Mouse (Mus musculus) embryonic facial prominence, embryonic 12.5 days (tissue): Measurements from ENCODE around the gene Katnb1. TPM values are rescaled to one million over a fixed set of nuclear protein-coding genes. Genes with fewer than 3 reads are reported as not detected.

ENCODE experiments used
- ATAC-seq: fragments of 200-750 bp; cut with Nextera tagmentation; 2 replicates; pipeline ENCODE4 v1.8.0; 2017; ENCODE audit not compliant: insufficient number of reproducible peaks, insufficient read depth, low FRiP score, low TSS enrichment
- H3K27ac ChIP-seq: fragments of 300-500 bp; sonication (generic); 2 replicates; pipeline ENCODE4 v1.5.1; 2016; ENCODE audit warnings: mild to moderate bottlenecking
- H3K27me3 ChIP-seq: fragments of 300-500 bp; sonication (generic); 2 replicates; pipeline ENCODE4 v1.6.1; 2016; ENCODE audit warnings: mild to moderate bottlenecking, moderate library complexity
- H3K36me3 ChIP-seq: fragments of 300-500 bp; sonication (generic); 2 replicates; pipeline ENCODE4 v1.6.1; 2016; ENCODE audit warnings: mild to moderate bottlenecking
- H3K4me1 ChIP-seq: fragments of 300-500 bp; sonication (generic); 2 replicates; pipeline ENCODE4 v1.6.1; 2016
- H3K4me2 ChIP-seq: fragments of 300-500 bp; sonication (generic); replicated peaks from 2 replicates; pipeline ENCODE4 v1.6.1; 2016; ENCODE audit warnings: mild to moderate bottlenecking, moderate library complexity
- H3K4me3 ChIP-seq: fragments of 300-500 bp; sonication (generic); 2 replicates; pipeline ENCODE4 v1.5.1; 2016; ENCODE audit warnings: mild to moderate bottlenecking
- H3K9ac ChIP-seq: fragments of 300-500 bp; sonication (generic); 2 replicates; pipeline ENCODE4 v1.6.1; 2016; ENCODE audit warnings: mild to moderate bottlenecking, moderate library complexity
- H3K9me3 ChIP-seq: fragments of 300-500 bp; sonication (generic); 2 replicates; pipeline ENCODE4 v1.6.1; 2016; ENCODE audit warnings: mild to moderate bottlenecking, moderate library complexity
- WGBS: fragments of 180-500 bp; shearing (Covaris S2); methylation state at CpG from one replicate; pipeline ENCODE4 v1.1.7; 2016; 5-methylcytosine and 5-hydroxymethylcytosine counted together
- polyA plus RNA-seq: library from polyadenylated mRNA; unstranded; fragments of >200 nt; fragmentation: Nextera tagmentation; extraction: Ambion mirVana; gene quantifications from 2 replicates; pipeline ENCODE4 v1.2.1, GENCODE M21; 2016

The Katnb1 gene
- polyA plus RNA-seq, 1 experiment from 2014 or later, result 30.9 TPM

DNA sequence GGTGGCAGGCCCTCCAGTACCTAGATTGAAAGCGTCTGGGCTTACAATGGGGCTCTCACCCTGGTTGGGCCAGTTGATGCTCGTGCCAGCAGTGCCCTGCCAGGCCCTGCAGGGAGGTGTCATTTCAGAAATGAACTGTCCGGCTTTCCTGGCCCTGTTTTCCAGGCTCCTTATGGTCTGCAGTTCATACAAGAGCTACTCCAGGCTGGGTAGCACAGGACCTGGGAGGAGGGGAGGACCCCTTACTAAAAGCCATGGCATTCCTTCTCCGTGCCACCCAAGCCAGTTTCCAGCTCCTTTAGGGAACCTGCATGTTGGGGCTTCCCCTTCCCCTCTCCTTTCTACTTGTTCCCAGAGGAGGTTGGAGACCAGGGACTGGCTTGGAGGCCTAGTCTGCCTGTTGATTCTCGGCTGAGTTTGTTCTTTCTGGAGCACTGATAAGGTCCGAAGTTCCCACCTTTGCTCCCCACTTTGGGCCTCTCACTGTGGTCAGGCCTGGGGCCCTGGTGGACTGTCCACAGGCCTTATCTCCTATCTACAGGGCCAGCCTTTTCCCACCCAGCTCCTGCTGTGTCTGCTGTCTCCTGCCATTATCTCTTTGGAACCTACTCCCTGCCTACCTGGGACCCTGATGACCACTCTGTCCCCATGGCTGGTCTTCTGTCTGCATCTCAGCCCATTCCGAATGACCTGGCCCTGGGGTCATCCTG, 4.6 kb downstream of the Katnb1 start:
- Histone ChIP-seq H3K36me3 (peaks cover 58% of the 10 kb centered on the region), H3K4me2 (no peak overlapping the region), H3K27ac (no peak overlapping the region), H3K9me3 (no peaks in the 10 kb centered on the region), H3K4me1 (peaks cover 10% of the 10 kb centered on the region), H3K27me3 (no peaks in the 10 kb centered on the region), H3K4me3 (no peak overlapping the region), H3K9ac (no peak overlapping the region)
- ATAC-seq, result no peak
- WGBS, result 85% methylated on average over 7 of the region's 7 CpGs

DNA sequence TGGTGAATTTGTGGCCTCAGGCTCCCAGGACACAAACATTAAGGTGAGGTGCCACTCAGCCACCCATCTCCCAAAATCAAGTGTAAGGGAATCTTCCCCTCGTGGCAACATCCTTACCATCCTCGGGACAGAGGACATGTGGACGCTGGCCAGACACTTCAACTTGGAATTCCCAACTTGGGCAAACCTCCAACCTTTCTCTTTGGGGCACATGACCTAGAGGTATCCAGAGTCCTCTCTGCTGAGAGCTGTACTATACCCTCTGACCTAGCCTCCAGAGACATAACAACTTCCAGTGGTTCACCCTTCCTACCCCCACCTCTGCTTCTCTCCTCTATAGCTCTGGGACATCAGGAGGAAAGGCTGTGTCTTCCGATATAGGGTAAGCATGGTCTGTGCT, 12.6 kb downstream of the Katnb1 start:
- Histone ChIP-seq H3K36me3 (peaks cover 81% of the 10 kb centered on the region), H3K4me3 (no peak overlapping the region), H3K9ac (no peak overlapping the region), H3K27me3 (no peaks in the 10 kb centered on the region), H3K27ac (no peak overlapping the region), H3K4me2 (no peak overlapping the region), H3K9me3 (no peaks in the 10 kb centered on the region), H3K4me1 (no peaks in the 10 kb centered on the region)
- ATAC-seq, result no peak
- WGBS, result 95% methylated on average over 4 of the region's 4 CpGs

DNA sequence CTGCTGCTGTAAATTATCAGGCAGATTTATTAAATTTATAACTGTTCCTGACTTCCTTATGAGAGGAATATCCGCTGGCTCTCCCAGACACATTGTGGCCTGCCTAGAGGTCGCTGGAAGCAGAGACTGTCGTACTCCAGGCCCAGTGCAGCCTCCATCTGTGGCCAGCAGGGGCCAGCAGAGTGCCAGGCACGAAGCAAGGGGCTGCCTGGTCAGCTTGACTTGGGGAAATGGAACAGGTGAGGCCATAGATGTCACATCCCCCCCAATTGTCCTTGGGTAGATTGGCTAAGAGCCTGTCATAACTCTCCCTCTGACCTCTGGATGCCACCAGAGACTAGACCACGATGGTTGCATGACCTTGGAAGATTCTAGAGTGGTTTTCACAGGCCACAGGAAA, 18.0 kb downstream of the Katnb1 start:
- no peak overlapping the region for H3K4me2 ChIP-seq
- no peak for ATAC-seq
- H3K36me3 ChIP-seq, result peaks cover 70% of the 10 kb centered on the region
- H3K27ac ChIP-seq, result no peak overlapping the region
- H3K4me3 ChIP-seq, result no peak overlapping the region
- no peaks in the 10 kb centered on the region for H3K9me3 ChIP-seq
- WGBS, result 22% methylated on average over 5 of the region's 5 CpGs
- no peaks in the 10 kb centered on the region for H3K27me3 ChIP-seq
- H3K4me1 ChIP-seq, result no peaks in the 10 kb centered on the region
- no peak overlapping the region for H3K9ac ChIP-seq

DNA sequence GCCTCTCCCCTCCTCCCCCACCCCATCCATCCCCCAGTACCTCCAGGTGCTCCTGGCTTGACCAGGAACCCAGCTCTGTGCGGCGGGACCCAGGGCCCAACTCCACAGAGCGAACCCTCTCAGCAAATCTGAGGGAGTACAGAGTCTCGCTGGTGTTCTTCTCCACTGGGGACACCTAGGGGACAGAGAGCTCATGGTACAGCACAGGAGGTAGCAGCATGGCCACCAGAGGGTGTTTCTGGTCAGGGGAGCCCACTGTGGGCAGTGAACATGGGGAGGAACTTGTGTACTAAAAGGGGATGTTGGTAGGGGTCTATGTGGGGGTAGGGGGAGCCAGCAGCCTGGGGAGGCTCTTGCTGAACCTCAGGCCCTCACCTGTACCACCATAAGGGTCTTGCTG, 21.0 kb downstream of the Katnb1 start:
- Histone ChIP-seq H3K36me3 (peaks cover 53% of the 10 kb centered on the region), H3K4me3 (no peak overlapping the region), H3K4me2 (no peak overlapping the region), H3K9me3 (no peaks in the 10 kb centered on the region), H3K27me3 (no peaks in the 10 kb centered on the region), H3K27ac (no peak overlapping the region), H3K4me1 (no peaks in the 10 kb centered on the region), H3K9ac (no peak overlapping the region)
- 69% methylated on average over 4 of the region's 4 CpGs for WGBS
- no peak for ATAC-seq

DNA sequence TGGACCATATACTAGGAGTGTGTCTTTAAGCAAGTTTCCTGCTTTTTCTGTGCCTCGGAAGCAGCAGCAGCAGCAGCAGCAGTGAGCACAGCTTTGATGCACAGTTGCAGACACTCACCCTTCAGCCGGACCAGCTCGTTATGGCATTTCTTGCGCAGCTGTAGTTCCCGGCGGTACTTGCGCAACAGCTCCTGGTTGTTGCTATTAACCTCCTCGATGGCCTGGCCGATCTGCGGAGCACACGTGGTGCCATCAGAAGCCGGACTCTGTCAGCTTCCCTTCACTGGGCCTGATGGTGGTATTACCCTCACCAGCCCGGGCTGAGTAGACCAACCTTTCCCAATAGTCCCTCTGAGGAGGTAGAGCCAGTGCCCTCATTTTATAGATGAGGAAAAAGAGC, 26.3 kb downstream of the Katnb1 start:
- Histone ChIP-seq H3K9me3 (no peaks in the 10 kb centered on the region), H3K4me3 (no peak overlapping the region), H3K27ac (no peak overlapping the region), H3K4me1 (no peaks in the 10 kb centered on the region), H3K27me3 (no peaks in the 10 kb centered on the region), H3K36me3 (peaks cover 7% of the 10 kb centered on the region; the same call in 1 of the 2 replicates), H3K4me2 (no peak overlapping the region), H3K9ac (no peak overlapping the region)
- 92% methylated on average over 13 of the region's 13 CpGs for WGBS
- ATAC-seq, result no peak

DNA sequence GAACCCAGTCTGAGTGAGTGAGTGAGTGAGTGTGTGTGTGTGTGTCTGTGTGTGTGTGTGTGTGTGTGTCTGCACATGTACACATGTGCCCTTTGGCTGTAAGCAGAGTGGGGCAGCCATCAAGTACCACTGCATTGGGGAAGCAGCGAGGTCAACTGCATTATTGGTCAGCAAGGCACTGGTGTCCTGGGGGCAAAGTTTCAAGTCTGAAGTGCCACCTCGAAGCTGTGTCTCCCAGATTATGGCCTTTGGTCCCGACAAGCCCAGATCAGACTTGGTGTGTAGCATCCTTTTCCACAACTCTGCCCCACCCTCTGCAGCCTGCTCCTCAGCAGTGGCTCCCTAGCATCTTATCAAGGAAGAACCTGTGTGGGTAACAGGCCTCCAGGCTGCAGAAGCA, 31.6 kb downstream of the Katnb1 start:
- Histone ChIP-seq H3K4me3 (no peak overlapping the region), H3K9ac (no peak overlapping the region), H3K36me3 (no peaks in the 10 kb centered on the region; the same call in 1 of the 2 replicates), H3K4me2 (no peak overlapping the region), H3K27me3 (no peaks in the 10 kb centered on the region), H3K9me3 (no peaks in the 10 kb centered on the region), H3K4me1 (no peaks in the 10 kb centered on the region), H3K27ac (no peak overlapping the region)
- WGBS, result 87% methylated on average over 3 of the region's 3 CpGs
- ATAC-seq, result no peak

DNA sequence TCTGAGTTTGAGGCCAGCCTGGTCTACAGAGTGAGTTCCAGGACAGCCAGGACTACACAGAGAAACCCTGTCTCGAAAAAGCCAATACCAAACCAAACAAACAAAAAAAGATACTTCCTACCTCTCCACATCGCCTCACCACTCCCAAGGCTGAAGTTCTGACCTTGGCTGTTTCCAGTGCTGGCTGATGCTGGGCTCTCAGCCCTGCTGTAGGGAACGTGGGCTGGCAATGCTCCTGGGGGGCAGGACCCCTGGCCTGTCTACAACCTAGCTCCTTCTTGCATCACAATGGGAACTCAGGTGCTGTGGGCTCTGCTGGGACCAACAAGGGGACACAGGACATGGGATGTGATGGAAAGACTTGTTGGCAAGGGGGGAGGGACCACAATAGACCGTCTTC, 32.1 kb downstream of the Katnb1 start:
- no peaks in the 10 kb centered on the region for H3K27me3 ChIP-seq
- H3K4me2 ChIP-seq, result no peak overlapping the region
- H3K4me1 ChIP-seq, result no peaks in the 10 kb centered on the region
- ATAC-seq, result no peak
- H3K9me3 ChIP-seq, result no peaks in the 10 kb centered on the region
- 75% methylated on average over 4 of the region's 4 CpGs for WGBS
- H3K27ac ChIP-seq, result no peak overlapping the region
- no peak overlapping the region for H3K4me3 ChIP-seq
- no peak overlapping the region for H3K9ac ChIP-seq
- no peaks in the 10 kb centered on the region; the same call in 1 of the 2 replicates for H3K36me3 ChIP-seq

DNA sequence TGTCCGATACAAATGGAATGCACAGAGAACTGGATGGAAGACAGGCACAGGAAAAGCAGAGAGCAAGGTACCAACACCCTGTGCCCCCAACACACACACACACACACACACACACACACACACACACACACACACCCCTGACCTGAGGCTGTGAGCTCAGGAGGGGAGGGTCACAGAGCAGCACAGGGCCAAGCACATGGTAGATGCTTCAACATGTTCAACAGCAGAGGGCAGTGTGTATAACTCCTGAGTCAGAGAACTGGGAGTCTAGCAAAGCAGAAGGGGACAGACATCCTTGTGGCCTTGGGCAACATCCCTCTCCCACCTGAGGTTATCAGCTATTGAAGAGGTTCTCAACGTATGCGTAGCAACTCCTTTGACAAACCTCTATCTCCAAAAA, 32.8 kb downstream of the Katnb1 start:
- WGBS, result 73% methylated on average over 3 of the region's 3 CpGs
- Histone ChIP-seq H3K27ac (no peak overlapping the region), H3K9me3 (no peaks in the 10 kb centered on the region), H3K4me3 (no peak overlapping the region), H3K4me1 (no peaks in the 10 kb centered on the region), H3K9ac (no peak overlapping the region), H3K4me2 (no peak overlapping the region), H3K36me3 (no peaks in the 10 kb centered on the region; the same call in 1 of the 2 replicates), H3K27me3 (no peaks in the 10 kb centered on the region)
- ATAC-seq, result peak; percentile 60

DNA sequence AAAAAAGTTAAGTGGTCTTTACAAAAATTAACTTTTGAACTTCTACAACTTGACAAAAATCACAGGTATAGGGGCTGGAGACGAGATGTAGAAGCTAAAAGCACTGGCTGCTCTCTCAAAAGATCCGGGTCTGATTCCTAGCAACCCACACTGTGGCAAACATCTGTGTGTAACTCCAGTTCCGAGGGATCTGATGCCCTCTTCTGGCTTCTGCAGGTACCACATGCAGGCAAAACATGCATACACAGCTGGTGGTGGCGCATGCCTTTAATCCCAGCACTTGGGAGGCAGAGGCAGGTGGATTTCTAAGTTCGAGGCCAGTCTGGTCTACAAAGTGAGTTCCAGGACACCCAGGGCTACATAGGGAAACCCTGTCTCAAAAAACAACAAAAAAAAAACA, 42.5 kb downstream of the Katnb1 start:
- 0 out of 2 replicates have a peak, but pooled peaks cover 4% of the 10 kb centered on the region for H3K36me3 ChIP-seq
- H3K4me3 ChIP-seq, result no peak overlapping the region
- 87% methylated on average over 5 of the region's 5 CpGs for WGBS
- no peak overlapping the region for H3K4me2 ChIP-seq
- no peak overlapping the region for H3K27ac ChIP-seq
- H3K9ac ChIP-seq, result no peak overlapping the region
- H3K4me1 ChIP-seq, result no peaks in the 10 kb centered on the region
- no peak for ATAC-seq
- H3K27me3 ChIP-seq, result no peaks in the 10 kb centered on the region
- no peaks in the 10 kb centered on the region for H3K9me3 ChIP-seq

DNA sequence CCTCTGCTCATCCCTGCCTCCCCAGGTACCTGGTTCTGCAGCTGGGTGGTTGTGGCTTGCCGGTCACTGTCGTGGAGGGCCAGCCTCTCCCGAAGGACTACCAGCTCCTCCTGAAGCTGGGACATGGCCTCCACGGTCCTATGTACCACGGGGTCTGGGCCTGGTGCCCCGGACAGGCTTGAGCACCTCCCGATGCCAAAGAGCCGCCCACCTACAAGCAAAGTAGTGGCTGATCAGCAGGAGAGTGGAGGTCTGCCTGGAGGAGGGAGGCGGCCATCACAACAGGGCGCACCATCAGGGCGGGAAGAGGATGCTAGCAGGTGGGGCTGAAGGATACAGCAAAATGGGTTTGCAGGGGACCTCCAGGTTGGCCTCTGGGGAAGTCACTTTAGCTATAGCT, 45.5 kb downstream of the Katnb1 start:
- Histone ChIP-seq H3K9ac (no peak overlapping the region), H3K27me3 (no peaks in the 10 kb centered on the region), H3K27ac (no peak overlapping the region), H3K4me2 (no peak overlapping the region), H3K36me3 (0 out of 2 replicates have a peak, but pooled peaks cover 4% of the 10 kb centered on the region), H3K9me3 (no peaks in the 10 kb centered on the region), H3K4me1 (no peaks in the 10 kb centered on the region), H3K4me3 (no peak overlapping the region)
- 85% methylated on average over 11 of the region's 11 CpGs for WGBS
- ATAC-seq, result no peak

DNA sequence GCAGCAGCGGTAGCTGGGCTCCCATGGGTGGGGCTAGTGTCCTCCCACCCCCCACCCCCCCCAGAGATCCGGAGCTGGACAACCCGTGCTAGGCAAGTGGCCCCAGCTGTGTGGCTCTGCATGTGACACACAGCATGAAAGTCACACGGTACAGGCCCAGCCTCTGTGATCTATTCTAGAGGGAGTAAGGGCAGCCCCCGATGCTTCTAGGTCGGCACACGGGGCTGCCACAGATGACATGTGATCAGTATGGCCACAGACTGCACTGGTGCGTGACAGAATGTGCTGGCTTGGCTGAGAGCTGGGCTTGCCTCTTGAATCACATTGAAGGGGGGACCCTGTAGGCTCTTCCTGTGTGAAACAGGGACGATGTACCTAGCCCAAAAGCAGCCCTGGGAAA, 46.7 kb downstream of the Katnb1 start:
- Histone ChIP-seq H3K4me1 (no peaks in the 10 kb centered on the region), H3K9me3 (no peaks in the 10 kb centered on the region), H3K4me2 (no peak overlapping the region), H3K9ac (no peak overlapping the region), H3K27ac (no peak overlapping the region), H3K36me3 (0 out of 2 replicates have a peak, but pooled peaks cover 4% of the 10 kb centered on the region), H3K4me3 (no peak overlapping the region), H3K27me3 (no peaks in the 10 kb centered on the region)
- ATAC-seq, result no peak
- WGBS, result 77% methylated on average over 9 of the region's 9 CpGs

DNA sequence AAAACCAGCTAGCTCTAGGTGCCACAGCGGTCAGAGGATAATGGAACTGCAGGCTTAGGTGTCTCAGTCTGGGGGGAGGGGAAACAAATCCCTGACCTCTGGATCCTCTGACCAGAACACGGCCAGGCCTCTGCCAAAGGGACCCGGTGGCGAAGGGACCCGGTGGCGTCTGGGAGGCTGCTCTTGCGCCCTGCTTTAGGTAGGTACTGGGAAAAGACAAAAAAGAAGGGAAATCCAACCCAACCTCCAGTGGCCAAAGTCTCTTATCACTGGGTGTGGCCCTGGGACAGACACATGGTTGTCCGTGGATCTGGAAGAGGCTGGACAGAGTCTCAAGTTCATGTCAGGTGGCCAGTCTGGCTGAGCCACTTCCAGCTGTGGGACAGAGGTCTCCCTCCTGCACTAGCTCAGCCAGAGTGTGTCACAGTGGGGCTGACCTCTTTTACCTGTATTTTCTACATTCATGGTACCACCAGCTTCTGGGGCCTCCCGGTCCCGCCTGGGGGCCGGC, 47.8 kb downstream of the Katnb1 start:
- no peaks in the 10 kb centered on the region for H3K4me1 ChIP-seq
- H3K9me3 ChIP-seq, result no peaks in the 10 kb centered on the region
- no peaks in the 10 kb centered on the region for H3K27me3 ChIP-seq
- 0 out of 2 replicates have a peak, but pooled peaks cover 4% of the 10 kb centered on the region for H3K36me3 ChIP-seq
- no peak overlapping the region for H3K9ac ChIP-seq
- WGBS, result 86% methylated on average over 11 of the region's 11 CpGs
- H3K4me2 ChIP-seq, result no peak overlapping the region
- ATAC-seq, result no peak
- H3K27ac ChIP-seq, result no peak overlapping the region
- no peak overlapping the region for H3K4me3 ChIP-seq
